Mouse (Mus musculus) limb, embryonic 13.5 days (tissue): ENCODE results near the gene Nubpl. TPM values are rescaled to one million over a fixed set of nuclear protein-coding genes. Genes with fewer than 3 reads are reported as not detected.

Experiments used
- ATAC-seq: fragments of 200-750 bp; cut with Nextera tagmentation; 2 replicates; pipeline ENCODE4 v1.8.0; 2017; ENCODE audit warnings: low read depth, moderate number of reproducible peaks, moderate TSS enrichment; ENCODE audit not compliant: low FRiP score
- H3K27ac ChIP-seq: fragments of 300-500 bp; sonication (generic); 2 replicates; pipeline ENCODE4 v1.5.1; 2015; ENCODE audit warnings: inconsistent platforms, mild to moderate bottlenecking, moderate library complexity
- H3K27me3 ChIP-seq: fragments of 300-500 bp; sonication (generic); 2 replicates; pipeline ENCODE4 v1.6.1; 2015; ENCODE audit warnings: mild to moderate bottlenecking, inconsistent platforms
- H3K36me3 ChIP-seq: fragments of 300-500 bp; sonication (generic); 2 replicates; pipeline ENCODE4 v1.6.1; 2015; ENCODE audit warnings: inconsistent platforms, mild to moderate bottlenecking, moderate library complexity
- H3K4me1 ChIP-seq: fragments of 300-500 bp; sonication (generic); 2 replicates; pipeline ENCODE4 v1.6.1; 2015; ENCODE audit warnings: inconsistent platforms
- H3K4me2 ChIP-seq: fragments of 300-500 bp; sonication (generic); replicated peaks from 2 replicates; pipeline ENCODE4 v1.6.1; 2015; ENCODE audit warnings: inconsistent platforms, mild to moderate bottlenecking, moderate library complexity
- H3K4me3 ChIP-seq: fragments of 300-500 bp; sonication (generic); 2 replicates; pipeline ENCODE4 v1.5.1; 2015; ENCODE audit warnings: moderate library complexity, mild to moderate bottlenecking, inconsistent platforms
- H3K9ac ChIP-seq: fragments of 300-500 bp; sonication (generic); 2 replicates; pipeline ENCODE4 v1.6.1; 2015; ENCODE audit warnings: mild to moderate bottlenecking, inconsistent platforms
- H3K9me3 ChIP-seq: fragments of 300-500 bp; sonication (generic); 2 replicates; pipeline ENCODE4 v1.6.1; 2016; ENCODE audit warnings: inconsistent platforms
- WGBS: fragments of 180-500 bp; shearing (Covaris S2); methylation state at CpG from one replicate; pipeline ENCODE4 v1.1.7; 2015; 5-methylcytosine and 5-hydroxymethylcytosine counted together
- polyA plus RNA-seq: library from polyadenylated mRNA; unstranded; fragments of >200 nt; fragmentation: Nextera tagmentation; extraction: Ambion mirVana; gene quantifications from 2 replicates; pipeline ENCODE4 v1.2.1, GENCODE M21; 2015

The Nubpl gene
- polyA plus RNA-seq, 1 experiment from 2014 or later, result 13.8 TPM

DNA sequence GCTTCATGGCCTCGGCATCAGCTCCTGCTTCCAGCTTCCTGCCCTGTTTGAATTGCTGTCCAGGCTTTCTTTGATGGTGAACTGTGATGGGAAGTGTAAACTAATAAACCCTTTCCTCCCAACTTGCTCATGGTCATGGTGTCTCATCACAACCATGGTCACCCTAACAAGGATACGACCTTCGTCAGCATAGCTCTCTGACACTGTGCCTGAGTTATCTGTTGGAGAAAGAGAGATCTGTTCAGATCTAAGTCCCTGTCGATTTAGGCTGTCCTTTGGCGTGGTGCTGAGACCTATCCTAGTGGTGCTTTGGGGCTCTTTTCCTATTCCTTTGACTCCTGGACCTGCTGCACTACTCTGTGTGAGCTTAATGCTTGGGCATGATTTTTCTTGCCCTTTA, 156.6 kb downstream of the Nubpl start:
- WGBS, result 76% methylated on average over 5 of the region's 5 CpGs
- no peak overlapping the region for H3K4me3 ChIP-seq
- H3K27me3 ChIP-seq, result no peaks in the 10 kb centered on the region
- H3K27ac ChIP-seq, result no peak overlapping the region
- H3K9ac ChIP-seq, result no peak overlapping the region
- ATAC-seq, result no peak
- H3K9me3 ChIP-seq, result no peaks in the 10 kb centered on the region
- no peaks in the 10 kb centered on the region for H3K36me3 ChIP-seq
- H3K4me1 ChIP-seq, result no peaks in the 10 kb centered on the region
- H3K4me2 ChIP-seq, result no peak overlapping the region

- Histone ChIP-seq H3K27ac (no peak overlapping the region), H3K4me1 (no peaks in the 10 kb centered on the region), H3K4me2 (no peak overlapping the region), H3K36me3 (no peaks in the 10 kb centered on the region), H3K9ac (no peak overlapping the region), H3K9me3 (no peaks in the 10 kb centered on the region), H3K4me3 (no peak overlapping the region), H3K27me3 (no peaks in the 10 kb centered on the region)
- 77% methylated on average over 2 of the region's 2 CpGs for WGBS
- no peak for ATAC-seq
Measured at GRCm38 (mm10) chr12:52268131-52268530, 170.6 kb downstream of the Nubpl start.

DNA sequence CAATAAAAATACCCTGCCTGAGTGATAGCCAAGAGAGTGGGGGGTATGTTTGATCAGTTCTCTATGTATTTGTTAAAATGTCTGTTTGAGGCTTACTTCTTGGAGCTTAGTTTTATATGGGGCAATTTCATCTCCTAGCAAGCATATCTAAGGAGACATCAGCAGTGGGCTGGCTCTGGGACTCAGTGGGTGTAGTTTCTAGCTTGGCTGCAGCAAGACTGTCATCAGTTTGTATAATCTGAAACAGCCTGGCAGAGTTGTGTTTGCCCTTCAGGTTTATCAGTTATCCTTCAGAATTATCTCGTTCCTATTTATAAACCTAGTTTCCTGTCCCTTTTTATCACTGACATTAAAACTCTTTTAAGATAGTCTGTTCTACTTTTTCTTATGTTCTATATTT, 175.3 kb downstream of the Nubpl start:
- WGBS, result 61% methylated on average over 1 of the region's 1 CpGs
- H3K9me3 ChIP-seq, result no peaks in the 10 kb centered on the region
- no peaks in the 10 kb centered on the region for H3K36me3 ChIP-seq
- no peaks in the 10 kb centered on the region for H3K27me3 ChIP-seq
- H3K4me2 ChIP-seq, result no peak overlapping the region
- ATAC-seq, result no peak
- no peak overlapping the region for H3K9ac ChIP-seq
- no peak overlapping the region for H3K27ac ChIP-seq
- H3K4me1 ChIP-seq, result no peaks in the 10 kb centered on the region
- no peak overlapping the region for H3K4me3 ChIP-seq

DNA sequence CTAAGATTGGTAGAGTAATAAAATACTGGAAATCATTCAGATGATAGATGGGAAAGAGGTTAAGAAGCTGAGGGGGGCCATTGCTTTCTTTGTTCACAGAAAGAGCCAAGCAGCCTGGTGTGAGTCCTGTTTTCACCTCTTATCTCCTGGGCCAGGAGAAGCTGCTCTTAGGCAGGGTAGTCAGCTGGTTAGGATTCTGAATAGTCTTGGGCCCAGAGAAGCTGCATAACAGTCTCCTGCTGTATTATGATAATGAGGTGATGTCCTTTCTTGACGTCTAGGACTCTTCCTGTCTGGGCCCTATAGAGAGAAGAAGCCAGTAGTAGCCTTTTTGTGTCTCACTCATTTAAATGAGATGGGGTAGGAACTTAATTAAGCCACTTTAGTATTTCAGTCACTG, 178.8 kb downstream of the Nubpl start:
- Histone ChIP-seq H3K9ac (no peak overlapping the region), H3K27ac (no peak overlapping the region), H3K4me2 (no peak overlapping the region), H3K9me3 (no peaks in the 10 kb centered on the region), H3K36me3 (no peaks in the 10 kb centered on the region), H3K4me3 (no peak overlapping the region), H3K4me1 (no peaks in the 10 kb centered on the region), H3K27me3 (no peaks in the 10 kb centered on the region)
- ATAC-seq, result no peak
- 37% methylated on average over 1 of the region's 1 CpGs for WGBS

- Histone ChIP-seq H3K27ac (no peak overlapping the region), H3K4me1 (peaks cover 11% of the 10 kb centered on the region), H3K4me3 (no peak overlapping the region), H3K27me3 (no peaks in the 10 kb centered on the region), H3K9ac (no peak overlapping the region), H3K4me2 (no peak overlapping the region), H3K9me3 (no peaks in the 10 kb centered on the region), H3K36me3 (no peaks in the 10 kb centered on the region)
- ATAC-seq, result no peak
- 71% methylated on average over 1 of the region's 1 CpGs for WGBS
Measured at GRCm38 (mm10) chr12:52281232-52281631, 183.7 kb downstream of the Nubpl start.

DNA sequence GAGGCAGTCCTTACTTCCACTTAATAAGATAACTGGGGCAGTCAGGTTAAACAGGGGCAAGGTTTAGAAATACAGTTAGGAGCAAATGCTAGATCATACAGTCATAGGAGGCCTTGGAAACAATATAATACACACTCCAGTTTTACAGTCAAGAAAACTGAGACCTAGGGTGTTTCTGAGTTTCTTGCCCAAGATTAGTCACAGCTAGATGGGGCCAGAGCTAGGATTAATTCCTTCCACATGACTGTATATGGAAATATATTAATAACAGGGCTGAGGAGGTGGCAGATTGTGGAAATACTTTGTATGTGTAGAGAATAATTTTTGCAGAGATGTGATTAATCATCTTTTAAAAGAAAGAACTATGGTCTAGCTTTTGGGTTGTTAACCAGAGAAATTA, 186.9 kb downstream of the Nubpl start:
- H3K27ac ChIP-seq, result no peak overlapping the region
- no peak for ATAC-seq
- peaks cover 41% of the 10 kb centered on the region for H3K4me1 ChIP-seq
- no peak overlapping the region for H3K4me2 ChIP-seq
- H3K9ac ChIP-seq, result no peak overlapping the region
- no peaks in the 10 kb centered on the region for H3K36me3 ChIP-seq
- no peaks in the 10 kb centered on the region for H3K9me3 ChIP-seq
- no peaks in the 10 kb centered on the region for H3K27me3 ChIP-seq
- no peak overlapping the region for H3K4me3 ChIP-seq

DNA sequence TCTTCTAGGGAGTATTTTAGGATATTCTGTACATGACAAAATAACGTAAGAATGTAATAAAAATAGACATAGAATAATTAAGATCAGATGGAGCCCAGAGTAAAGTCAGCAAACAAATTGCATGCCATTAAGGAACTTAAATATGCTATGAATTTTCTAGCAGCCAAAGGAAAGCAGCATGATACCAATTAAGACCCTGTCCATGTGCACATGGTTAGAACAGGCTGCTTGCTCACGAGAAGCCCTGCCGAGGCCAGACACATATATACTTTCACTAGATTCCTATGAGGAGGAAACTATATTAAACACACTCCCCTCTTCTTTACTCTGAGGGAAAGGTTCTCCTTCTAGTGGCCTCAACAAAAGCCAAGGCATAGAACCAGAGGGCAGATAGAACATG, 189.3 kb downstream of the Nubpl start:
- Histone ChIP-seq H3K9me3 (no peaks in the 10 kb centered on the region), H3K27me3 (no peaks in the 10 kb centered on the region), H3K36me3 (no peaks in the 10 kb centered on the region), H3K4me2 (no peak overlapping the region), H3K4me3 (no peak overlapping the region), H3K4me1 (peaks cover 49% of the 10 kb centered on the region), H3K27ac (peak overlapping the region; percentile 28; the same call in 1 of the 2 replicates), H3K9ac (no peak overlapping the region)
- WGBS, result 19% methylated on average over 3 of the region's 3 CpGs
- peak; percentile 50; the same call in 1 of the 2 replicates for ATAC-seq

- 0 out of 2 replicates have a peak overlapping the region, but pooled peaks have one; percentile 23 for H3K4me2 ChIP-seq
- no peak overlapping the region for H3K4me3 ChIP-seq
- H3K36me3 ChIP-seq, result no peaks in the 10 kb centered on the region
- H3K9ac ChIP-seq, result no peak overlapping the region
- 41% methylated on average over 4 of the region's 4 CpGs for WGBS
- peaks cover 49% of the 10 kb centered on the region for H3K4me1 ChIP-seq
- peak overlapping the region; percentile 39; the same call in 1 of the 2 replicates for H3K27ac ChIP-seq
- no peaks in the 10 kb centered on the region for H3K9me3 ChIP-seq
- H3K27me3 ChIP-seq, result no peaks in the 10 kb centered on the region
- no peak for ATAC-seq
Measured at GRCm38 (mm10) chr12:52288537-52288936, 191.0 kb downstream of the Nubpl start.

GRCm38 (mm10) chr12:52288941-52289567, 191.5 kb downstream of the Nubpl start:
- H3K27ac ChIP-seq, result peak overlapping the region; percentile 39; the same call in 1 of the 2 replicates
- no peak overlapping the region for H3K4me3 ChIP-seq
- no peaks in the 10 kb centered on the region for H3K9me3 ChIP-seq
- WGBS, result 46% methylated on average over 11 of the region's 11 CpGs
- H3K9ac ChIP-seq, result no peak overlapping the region
- peaks cover 49% of the 10 kb centered on the region for H3K4me1 ChIP-seq
- no peaks in the 10 kb centered on the region for H3K27me3 ChIP-seq
- peak overlapping the region; percentile 23; the same call in 1 of the 2 replicates for H3K4me2 ChIP-seq
- ATAC-seq, result peak; percentile 71
- no peaks in the 10 kb centered on the region for H3K36me3 ChIP-seq

DNA sequence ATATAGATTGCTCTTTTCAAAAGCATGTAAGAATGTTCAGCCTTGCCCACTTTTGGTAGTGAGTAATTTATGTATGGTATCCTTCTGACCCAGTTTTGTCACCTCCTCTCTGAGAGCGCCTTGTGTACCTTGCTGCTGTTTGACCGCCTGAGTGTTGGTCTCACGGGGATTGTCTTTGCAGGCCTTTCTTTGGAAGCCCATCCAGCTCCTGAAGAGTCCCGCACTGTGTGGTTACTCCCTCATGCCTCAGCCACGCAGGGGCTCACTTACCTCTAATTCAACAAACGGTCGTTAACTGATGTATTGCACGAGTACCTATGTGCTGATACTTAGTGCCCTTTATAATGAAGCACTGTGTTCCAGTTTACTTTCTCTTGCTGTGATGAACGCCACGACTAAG, 192.1 kb downstream of the Nubpl start:
- Histone ChIP-seq H3K27me3 (no peaks in the 10 kb centered on the region), H3K4me2 (no peak overlapping the region), H3K36me3 (no peaks in the 10 kb centered on the region), H3K9me3 (no peaks in the 10 kb centered on the region), H3K4me3 (no peak overlapping the region), H3K27ac (peak overlapping the region; percentile 65; the same call in 1 of the 2 replicates), H3K4me1 (peaks cover 45% of the 10 kb centered on the region), H3K9ac (no peak overlapping the region)
- ATAC-seq, result peak; percentile 26; the same call in 1 of the 2 replicates
- WGBS, result 49% methylated on average over 10 of the region's 10 CpGs

DNA sequence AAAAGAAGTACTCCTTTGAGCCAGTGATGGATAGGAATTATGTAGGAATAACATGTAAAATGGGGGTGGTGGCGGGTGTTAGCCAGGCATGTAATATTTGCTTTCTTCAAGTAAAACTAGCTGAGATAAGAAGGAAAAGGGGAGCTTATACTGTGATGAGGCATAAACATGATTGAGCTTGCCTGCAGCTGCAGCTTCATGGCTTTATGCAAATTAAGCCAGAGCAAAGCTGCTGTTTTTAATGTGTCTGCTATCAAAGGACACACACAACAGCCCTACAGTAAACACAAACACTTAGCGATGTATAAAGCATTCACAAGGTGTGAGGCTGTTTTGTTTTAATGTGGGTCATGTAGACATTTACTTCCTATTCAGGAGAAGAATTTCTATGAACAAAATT, 196.4 kb downstream of the Nubpl start:
- Histone ChIP-seq H3K9me3 (no peaks in the 10 kb centered on the region), H3K36me3 (no peaks in the 10 kb centered on the region), H3K4me3 (no peak overlapping the region), H3K9ac (no peak overlapping the region), H3K4me2 (no peak overlapping the region), H3K27ac (no peak overlapping the region), H3K4me1 (peaks cover 13% of the 10 kb centered on the region), H3K27me3 (no peaks in the 10 kb centered on the region)
- 76% methylated on average over 2 of the region's 2 CpGs for WGBS
- ATAC-seq, result no peak

GRCm38 (mm10) chr12:52297988-52298387, 200.5 kb downstream of the Nubpl start:
- no peak for ATAC-seq
- H3K4me3 ChIP-seq, result no peak overlapping the region
- H3K27ac ChIP-seq, result no peak overlapping the region
- no peaks in the 10 kb centered on the region for H3K4me1 ChIP-seq
- no peak overlapping the region for H3K9ac ChIP-seq
- H3K36me3 ChIP-seq, result no peaks in the 10 kb centered on the region
- no peak overlapping the region for H3K4me2 ChIP-seq
- no peaks in the 10 kb centered on the region for H3K9me3 ChIP-seq
- H3K27me3 ChIP-seq, result no peaks in the 10 kb centered on the region
- 88% methylated on average over 2 of the region's 2 CpGs for WGBS

GRCm38 (mm10) chr12:52298683-52299082, 201.1 kb downstream of the Nubpl start:
- no peaks in the 10 kb centered on the region for H3K27me3 ChIP-seq
- no peaks in the 10 kb centered on the region for H3K4me1 ChIP-seq
- no peak overlapping the region for H3K9ac ChIP-seq
- 71% methylated on average over 1 of the region's 1 CpGs for WGBS
- H3K9me3 ChIP-seq, result no peaks in the 10 kb centered on the region
- H3K27ac ChIP-seq, result no peak overlapping the region
- ATAC-seq, result no peak
- no peak overlapping the region for H3K4me3 ChIP-seq
- H3K4me2 ChIP-seq, result no peak overlapping the region
- H3K36me3 ChIP-seq, result no peaks in the 10 kb centered on the region
